Mouse (Mus musculus) ovary, adult 18-20 months (tissue): ENCODE results near the gene Sval2.

Source experiments
- DNase-seq: peaks from one replicate; pipeline ENCODE4 v3.0.0; 2022; ENCODE audit warnings: low spot score, mixed read lengths

The Sval2 gene

DNA sequence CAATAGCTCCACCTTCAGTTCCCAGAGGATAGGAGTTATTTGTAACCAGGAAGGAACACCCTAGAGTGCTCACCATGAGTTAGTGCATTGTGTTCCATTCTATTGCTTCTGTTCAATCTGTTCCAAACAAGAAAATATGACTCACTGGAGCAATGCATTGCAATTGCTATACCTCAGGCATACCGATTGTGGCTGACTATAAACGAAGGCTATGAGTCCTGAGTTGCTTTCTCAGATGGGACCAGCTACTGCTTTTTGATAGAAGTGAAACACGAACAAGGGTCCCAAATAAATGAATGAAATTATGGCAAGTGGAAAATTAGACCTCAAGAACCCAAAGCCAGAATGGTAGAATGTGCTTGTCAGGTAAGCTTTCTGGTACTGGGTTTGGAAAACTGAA lies at the start of gene Sval2:
Gene Sval2 (plus strand): TSS at position 301 of the 400 bp plus-strand sequence.
- no peak for DNase-seq

DNA sequence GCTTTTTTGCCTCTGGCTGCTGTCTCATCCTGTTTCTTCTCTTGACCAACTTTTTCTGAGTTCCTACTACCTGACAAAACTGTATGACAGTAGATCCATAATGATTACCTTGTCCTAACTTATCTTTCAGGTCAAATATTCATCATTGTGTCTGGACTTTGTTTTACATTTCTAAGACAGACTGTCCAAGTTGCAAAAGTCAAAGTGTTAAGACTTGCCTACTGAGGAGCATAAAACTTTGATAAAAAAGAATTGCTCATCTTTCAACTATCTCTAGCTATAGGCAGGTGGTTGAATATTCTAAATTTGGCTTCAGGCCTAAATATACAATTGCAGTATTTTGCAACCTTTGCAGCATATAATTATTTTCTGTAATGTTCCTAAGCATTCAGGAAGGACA lies 28.7 kb upstream of the Sval2 start:
- no peak for DNase-seq

DNA sequence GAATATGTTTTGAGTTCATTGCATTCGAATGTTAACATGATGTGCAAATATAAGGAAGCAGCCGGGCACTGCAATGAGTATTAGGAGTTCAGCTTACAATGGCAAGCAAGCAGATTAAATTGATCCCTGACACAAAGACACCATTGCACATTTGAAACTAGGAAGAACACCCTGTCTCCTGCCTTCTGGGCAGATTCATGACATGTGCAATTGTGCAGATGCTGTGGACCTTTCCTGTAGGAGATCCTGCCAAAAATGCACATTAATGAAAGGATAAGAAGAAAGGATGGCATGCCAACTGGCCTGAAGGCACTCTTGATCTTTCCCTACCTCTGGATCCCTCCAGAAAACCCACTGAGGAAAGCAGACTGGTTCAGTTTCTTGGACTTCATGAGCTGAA lies 23.3 kb upstream of the Sval2 start:
- DNase-seq, result no peak

DNA sequence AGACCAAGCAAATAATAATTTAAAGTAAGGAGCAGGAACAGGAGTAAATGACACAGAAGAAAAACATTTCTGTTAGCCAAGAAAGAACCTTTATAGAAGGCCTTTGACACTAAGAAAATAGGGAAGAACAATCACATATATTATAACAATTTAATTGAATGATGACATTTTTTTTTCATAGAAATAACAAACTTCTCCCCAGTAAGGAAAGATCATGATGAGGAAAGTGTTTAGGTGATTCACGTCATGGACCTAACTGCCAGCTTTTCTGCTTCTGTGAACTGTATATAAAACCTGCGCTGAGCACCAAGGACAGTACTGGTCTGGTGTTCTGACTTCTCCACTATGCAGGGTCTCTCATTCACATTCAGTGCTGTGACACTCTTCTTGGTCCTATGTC lies 5.6 kb upstream of the Sval2 start, which contains the start of gene Pip:
Gene Pip (plus strand): TSS at position 301 of the 400 bp plus-strand sequence.
- no peak for DNase-seq

DNA sequence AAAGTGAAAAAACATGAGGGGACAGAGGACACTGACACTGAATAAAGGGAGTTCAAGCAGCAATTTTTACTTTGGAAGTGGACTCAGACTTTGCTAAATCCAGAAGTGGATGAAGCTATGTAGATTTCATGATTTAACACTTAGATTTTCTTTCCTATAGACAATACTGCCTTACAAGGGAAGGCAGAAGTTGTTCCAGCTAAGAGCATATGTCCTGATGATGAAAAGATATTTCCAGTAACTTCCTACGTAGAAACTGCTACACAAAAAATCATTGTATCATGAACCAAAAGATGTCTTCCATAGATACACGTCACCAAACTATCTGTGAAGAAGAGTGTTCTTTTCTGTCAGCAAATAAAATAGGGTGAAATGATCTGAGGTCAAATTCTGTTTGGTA lies 11.2 kb downstream of the Sval2 start:
- no peak for DNase-seq

DNA sequence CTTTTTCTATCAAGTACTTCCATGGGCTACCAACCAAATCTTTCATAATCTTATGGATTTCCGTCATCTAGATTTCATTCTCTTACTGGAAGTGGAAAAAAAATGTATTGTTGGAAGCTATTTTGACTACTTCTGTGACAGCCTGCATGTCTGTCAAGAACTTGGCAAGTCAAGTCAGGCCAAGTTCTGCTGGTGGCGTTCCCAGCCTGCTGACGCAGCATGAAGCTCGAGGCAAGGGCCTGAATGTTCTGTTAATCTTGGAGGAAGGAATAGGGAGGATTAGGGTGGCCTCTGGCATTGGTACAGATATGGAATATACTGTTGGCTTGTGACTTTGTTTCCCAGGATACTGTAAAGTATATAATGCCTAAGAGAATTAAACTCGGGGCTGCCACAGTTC lies 58.8 kb downstream of the Sval2 start:
- no peak for DNase-seq
